8 mouse cellular contexts compared by ENCODE assay signal in the genomic region with DNA sequence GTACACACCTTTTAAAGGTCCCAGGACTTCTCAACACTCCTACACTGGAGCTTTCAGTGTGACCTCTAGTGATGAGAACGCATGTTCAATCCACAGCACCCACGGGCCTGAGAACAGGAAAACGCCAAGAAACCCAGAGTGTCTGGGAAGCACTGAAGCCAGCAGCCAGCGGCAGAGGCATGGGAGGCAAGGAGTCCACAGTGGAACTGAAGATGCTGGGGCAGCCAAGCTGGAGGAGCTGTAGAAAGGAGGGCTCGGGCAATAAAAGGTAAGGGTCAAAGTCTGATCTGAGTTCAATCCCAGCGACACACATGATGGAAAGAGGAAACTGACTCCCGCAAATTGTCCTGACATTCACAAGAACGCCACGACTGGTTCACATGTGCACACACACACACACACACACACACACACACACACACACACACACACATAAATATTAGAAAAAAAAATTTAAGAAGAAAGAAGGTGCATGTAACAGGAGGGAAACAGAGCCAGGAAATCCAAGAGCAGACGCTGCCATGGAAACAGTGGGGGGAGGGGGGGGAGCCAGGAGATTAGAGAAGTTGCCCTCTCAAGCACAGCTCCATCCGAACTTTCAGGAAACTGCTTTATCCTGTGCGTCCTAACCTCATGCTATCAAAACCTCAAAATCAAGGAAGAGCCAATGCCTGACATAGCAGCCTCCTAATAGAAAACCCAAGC. TPM values are rescaled to one million over a fixed set of nuclear protein-coding genes. Genes with fewer than 3 reads are reported as not detected.
A peak's percentile ranks its signal among the peaks of the same experiment; 100 is the strongest.
DNase-seq lines count a peak whose midpoint lies in the region; ATAC-seq and TF ChIP-seq lines count a peak whose summit lies in the region.

No protein-coding gene starts in this region.

- H3K27me3 ChIP-seq in embryonic facial prominence, embryonic 15.5 days, result 0 out of 2 replicates have a peak, but pooled peaks cover 6% of the 10 kb centered on the region
- H3K27me3 ChIP-seq in hindbrain, embryonic 16.5 days (replicated peaks; ENCODE audit: control insufficient read depth, insufficient read depth, low read length), result no peaks in the 10 kb centered on the region
- H3K27me3 ChIP-seq in liver, adult 2 months (ENCODE audit: control insufficient read depth, insufficient read depth, low read length), result no peaks in the 10 kb centered on the region
- H3K27me3 ChIP-seq in midbrain, postnatal 0 days (ENCODE audit: insufficient read depth, low read length), result no peaks in the 10 kb centered on the region

- H3K4me2 ChIP-seq in embryonic facial prominence, embryonic 15.5 days (replicated peaks), result peak overlapping the region; percentile 71
- peak overlapping the region; percentile 98 for H3K4me2 ChIP-seq in hindbrain, embryonic 16.5 days (ENCODE audit: low read length)
- H3K4me2 ChIP-seq in midbrain, postnatal 0 days (ENCODE audit: low read depth, low read length, poor library complexity, severe bottlenecking), result peak overlapping the region; percentile 87

- peak; percentile 2; the same call in 1 of the 2 replicates for ATAC-seq in embryonic facial prominence, embryonic 15.5 days (ENCODE audit: insufficient number of reproducible peaks, low FRiP score, low TSS enrichment, low read depth)
- ATAC-seq in hindbrain, embryonic 16.5 days, result peak; percentile 34; the same call in 1 of the 2 replicates
- peak; percentile 38 for ATAC-seq in midbrain, postnatal 0 days (ENCODE audit: low FRiP score)
- ATAC-seq in inflammation-experienced regulatory T-cells, adult 6 months, result no peak

- TF ChIP-seq CTCF in liver, adult 2 months (IDR thresholded peaks at IDR 0.05; ENCODE audit: low read depth, low read length), result no peak
- no peak for TF ChIP-seq CTCF in midbrain, postnatal 0 days (IDR thresholded peaks at IDR 0.05)

- H3K36me3 ChIP-seq in embryonic facial prominence, embryonic 15.5 days, result no peaks in the 10 kb centered on the region
- no peaks in the 10 kb centered on the region for H3K36me3 ChIP-seq in hindbrain, embryonic 16.5 days (ENCODE audit: control insufficient read depth, insufficient read depth, low read length)
- no peaks in the 10 kb centered on the region for H3K36me3 ChIP-seq in liver, adult 2 months (ENCODE audit: control insufficient read depth, insufficient read depth, low read length)
- H3K36me3 ChIP-seq in midbrain, postnatal 0 days (ENCODE audit: insufficient read depth, low read length), result no peaks in the 10 kb centered on the region

- peak overlapping the region; percentile 47 for H3K4me3 ChIP-seq in embryonic facial prominence, embryonic 15.5 days (replicated peaks)
- peak overlapping the region; percentile 47 for H3K4me3 ChIP-seq in hindbrain, embryonic 16.5 days (ENCODE audit: low read length)
- peak overlapping the region; percentile 18 for H3K4me3 ChIP-seq in liver, adult 2 months (ENCODE audit: insufficient read depth, low read depth, low read length)
- peak overlapping the region; percentile 37 for H3K4me3 ChIP-seq in midbrain, postnatal 0 days (ENCODE audit: low read depth, low read length)

- peak; percentile 44 for DNase-seq in embryo, embryonic 11 days
- no peak for DNase-seq in embryo, embryonic 9.5 days (ENCODE audit: extremely low spot score)
- DNase-seq in liver, adult 2 months (ENCODE audit: extremely low read depth, low read depth, low spot score), result peak; percentile 60
- DNase-seq in midbrain, postnatal 0 days (ENCODE audit: low spot score), result peak; percentile 10
- DNase-seq in cerebellum, postnatal 10 days, result no peak

- 5% methylated on average over 12 of the region's 12 CpGs for WGBS in embryonic facial prominence, embryonic 15.5 days
- WGBS in hindbrain, embryonic 16.5 days, result 8% methylated on average over 12 of the region's 12 CpGs
- 5% methylated on average over 12 of the region's 12 CpGs for WGBS in liver, adult 2 months
- 4% methylated on average over 12 of the region's 12 CpGs for WGBS in midbrain, postnatal 0 days

- H3K27ac ChIP-seq in embryonic facial prominence, embryonic 15.5 days (replicated peaks), result peak overlapping the region; percentile 98
- peak overlapping the region; percentile 71; the same call in 1 of the 2 replicates for H3K27ac ChIP-seq in hindbrain, embryonic 16.5 days (ENCODE audit: low read depth, low read length)
- peak overlapping the region; percentile 89 for H3K27ac ChIP-seq in liver, adult 2 months (replicated peaks; ENCODE audit: insufficient read depth, low read depth, low read length)
- peak overlapping the region; percentile 81 for H3K27ac ChIP-seq in midbrain, postnatal 0 days (ENCODE audit: low read depth, low read length)

- H3K9me3 ChIP-seq in embryonic facial prominence, embryonic 15.5 days (replicated peaks), result no peaks in the 10 kb centered on the region
- H3K9me3 ChIP-seq in hindbrain, embryonic 16.5 days (ENCODE audit: control insufficient read depth, low read length), result no peaks in the 10 kb centered on the region
- no peaks in the 10 kb centered on the region for H3K9me3 ChIP-seq in midbrain, postnatal 0 days (ENCODE audit: low read length)

- peaks cover 35% of the 10 kb centered on the region for H3K4me1 ChIP-seq in embryonic facial prominence, embryonic 15.5 days
- peaks cover 16% of the 10 kb centered on the region for H3K4me1 ChIP-seq in hindbrain, embryonic 16.5 days (ENCODE audit: control insufficient read depth, insufficient read depth, low read depth, low read length)
- peaks cover 17% of the 10 kb centered on the region for H3K4me1 ChIP-seq in liver, adult 2 months (ENCODE audit: control insufficient read depth, insufficient read depth, low read length)
- peaks cover 6% of the 10 kb centered on the region for H3K4me1 ChIP-seq in midbrain, postnatal 0 days (ENCODE audit: insufficient read depth, low read length)

- no peaks in the 10 kb centered on the region for H3K79me2 ChIP-seq in liver, adult 2 months (ENCODE audit: control insufficient read depth, insufficient read depth, low read length)

- no peak for TF ChIP-seq POLR2A in liver, adult 2 months (IDR thresholded peaks at IDR 0.05; ENCODE audit: extremely low read depth, insufficient read depth, low read length)

- H3K9ac ChIP-seq in embryonic facial prominence, embryonic 15.5 days, result peak overlapping the region; percentile 12; the same call in 1 of the 2 replicates
- peak overlapping the region; percentile 3; the same call in 1 of the 2 replicates for H3K9ac ChIP-seq in hindbrain, embryonic 16.5 days (ENCODE audit: low read depth, low read length)
- peak overlapping the region; percentile 40 for H3K9ac ChIP-seq in liver, adult 2 months (ENCODE audit: low read depth, low read length)
- no peak overlapping the region for H3K9ac ChIP-seq in midbrain, postnatal 0 days (replicated peaks; ENCODE audit: low read length, poor library complexity, severe bottlenecking)

RNA-seq across cellular contexts. Expression of gene Tpt1, which starts 11.2 kb away (rescaled TPM):
- polyA plus RNA-seq in embryonic facial prominence, embryonic 15.5 days (2015; fragmentation: Nextera tagmentation; extraction: Ambion mirVana), result 1,119 and 1,203 TPM in 2 replicates
- 585 and 607 TPM in 2 replicates for polyA plus RNA-seq in hindbrain, embryonic 16.5 days (2015; fragmentation: Nextera tagmentation; extraction: Ambion mirVana)
- total RNA-seq in liver, adult 2 months (2014; rRNA removed), result 1,382 and 1,429 TPM in 2 replicates
- polyA plus RNA-seq in liver, adult 2 months (2012; rRNA removed), result 1,392 and 1,422 TPM in 2 replicates
- total RNA-seq in midbrain, postnatal 0 days (2014; rRNA removed), result 555 and 595 TPM in 2 replicates
- polyA plus RNA-seq in midbrain, postnatal 0 days (2015; fragmentation: Nextera tagmentation; extraction: Ambion mirVana), result 612 and 651 TPM in 2 replicates
- 1,000 to 10,000 TPM; 1,603 to 2,042 (median 1,729) TPM for polyA plus RNA-seq in inflammation-experienced regulatory T-cells, adult 6 months (2017; shearing (Covaris generic))

RNA-seq across cellular contexts. Expression of gene Slc25a30, which starts 46.9 kb away (rescaled TPM):
- 3.5 and 3.8 TPM in 2 replicates for polyA plus RNA-seq in embryonic facial prominence, embryonic 15.5 days (2015; fragmentation: Nextera tagmentation; extraction: Ambion mirVana)
- polyA plus RNA-seq in hindbrain, embryonic 16.5 days (2015; fragmentation: Nextera tagmentation; extraction: Ambion mirVana), result 8.2 and 8.6 TPM in 2 replicates
- total RNA-seq in liver, adult 2 months (2014; rRNA removed), result 10.5 and 14.8 TPM in 2 replicates
- polyA plus RNA-seq in liver, adult 2 months (2012; rRNA removed), result 7.3 and 17.4 TPM in 2 replicates
- total RNA-seq in midbrain, postnatal 0 days (2014; rRNA removed), result 9.6 and 17.1 TPM in 2 replicates
- 6.2 and 6.5 TPM in 2 replicates for polyA plus RNA-seq in midbrain, postnatal 0 days (2015; fragmentation: Nextera tagmentation; extraction: Ambion mirVana)
- polyA plus RNA-seq in inflammation-experienced regulatory T-cells, adult 6 months (2017; shearing (Covaris generic)), result 10 to 100 TPM; 19.9 to 22.3 (median 21.9) TPM

Comparison
In these comparisons a context has a peak if more than half of its experiments do, and no peak if none do; other contexts are left out.
1. DNase-seq: peak in embryo, embryonic 11 days (single experiment), liver, adult 2 months (single experiment) and midbrain, postnatal 0 days (single experiment); none in embryo, embryonic 9.5 days (single experiment) and cerebellum, postnatal 10 days (0 of 2).
2. Peak in every context shown above with its lines, with median percentiles within 50 percentile points of each other: H3K27ac ChIP-seq, H3K4me2 ChIP-seq and H3K4me3 ChIP-seq.